Mouse (Mus musculus) G1E (cell line): ENCODE results near the gene Als2. TPM values are rescaled to one million over a fixed set of nuclear protein-coding genes. Genes with fewer than 3 reads are reported as not detected.

Experiments
- ATAC-seq: 2 replicates; pipeline ENCODE4 v1.8.0; 2016; ENCODE audit warnings: mild to moderate bottlenecking; ENCODE audit not compliant: insufficient number of reproducible peaks, poor library complexity, low FRiP score, severe bottlenecking; ENCODE audit errors: extremely low read depth
- DNase-seq: peaks from one replicate; pipeline ENCODE4 v3.0.0; 2012; ENCODE audit warnings: low spot score
- H3K27me3 ChIP-seq: 2 replicates; pipeline ENCODE4 v1.6.1; 2012; ENCODE audit warnings: mild to moderate bottlenecking, low read length, inconsistent platforms; ENCODE audit not compliant: insufficient read depth
- H3K36me3 ChIP-seq: replicated peaks from 2 replicates; pipeline ENCODE3; 2012; ENCODE audit warnings: mild to moderate bottlenecking, inconsistent platforms
- H3K4me1 ChIP-seq: 2 replicates; pipeline ENCODE4 v1.6.1; 2012; ENCODE audit warnings: low read depth, low read length, inconsistent platforms, mixed read lengths; ENCODE audit not compliant: insufficient read depth
- H3K4me3 ChIP-seq: 2 replicates; pipeline ENCODE4 v1.5.1; 2012; ENCODE audit warnings: low read depth, mild to moderate bottlenecking, inconsistent platforms, low read length, moderate library complexity, mixed read lengths
- H3K9me3 ChIP-seq: replicated peaks from 2 replicates; pipeline ENCODE4 v1.6.1; 2012; ENCODE audit warnings: inconsistent platforms
- CTCF ChIP-seq: IDR thresholded peaks from 2 replicates; pipeline ENCODE4 v1.5.1; 2012; ENCODE audit warnings: low read depth, low read length, inconsistent platforms, mixed read lengths
- GATA1 ChIP-seq: IDR thresholded peaks from 2 replicates; pipeline ENCODE4 v1.6.1; 2012; ENCODE audit warnings: borderline replicate concordance, low read length, inconsistent platforms, mixed read lengths
- GATA2 ChIP-seq: IDR thresholded peaks from 2 replicates; pipeline ENCODE4 v1.6.1; 2012; ENCODE audit warnings: low read depth, low read length, inconsistent platforms, borderline replicate concordance
- POLR2AphosphoS5 ChIP-seq: IDR thresholded peaks from 2 replicates; pipeline ENCODE4 v1.6.1; 2012; ENCODE audit warnings: low read depth, low read length, inconsistent platforms; ENCODE audit not compliant: insufficient replicate concordance
- TAL1 ChIP-seq: conservative IDR thresholded peaks from 2 replicates; pipeline ENCODE4 v1.6.1; 2012; ENCODE audit warnings: low read depth, low read length, inconsistent platforms, mixed read lengths
- polyA plus RNA-seq: library from polyadenylated mRNA; stranded (reverse); fragments of >175 nt; gene quantifications from 2 replicates; pipeline ENCODE4 v1.2.3, GENCODE M21; 2012
- total RNA-seq, 2 experiments: library from RNA; stranded (forward) in 1 of 2; stranded (reverse) in 1 of 2; fragments of 200-1000 nt in 1 of 2; fragments of >200 nt in 1 of 2; fragmentation: Nextera tagmentation in 1 of 2; gene quantifications; 2 replicates each; pipeline ENCODE4 v1.2.3; 2014 to 2017

Als2 gene
- total RNA-seq (2014; fragmentation: Nextera tagmentation) (23.0 and 30.3 TPM in 2 replicates), total RNA-seq (2017) (40.0 and 42.6 TPM in 2 replicates), polyA plus RNA-seq (4.0 and 6.9 TPM in 2 replicates)

- no peak for TF ChIP-seq CTCF
- no peak for TF ChIP-seq TAL1
- no peak for TF ChIP-seq POLR2AphosphoS5
- ATAC-seq (peak; percentile 87), DNase-seq (peak; percentile 93)
- Histone ChIP-seq H3K4me1 (peaks cover 29% of the 10 kb centered on the region), H3K36me3 (peaks cover 15% of the 10 kb centered on the region), H3K27me3 (peaks cover 5% of the 10 kb centered on the region; the same call in 1 of the 2 replicates), H3K4me3 (peak within 1 kb of the TSS; percentile 88), H3K9me3 (no peaks in the 10 kb centered on the region)
Observed at GRCm38 (mm10) chr1:59236856-59237441, at the start of gene Als2. Als2 (minus strand) TSS chr1:59237231.

GRCm38 (mm10) chr1:59286316-59286850 lies 49.4 kb upstream of the Als2 start:
- H3K36me3 ChIP-seq, result no peaks in the 10 kb centered on the region
- TF ChIP-seq TAL1 (no peak), CTCF (peak; percentile 70; the same call in 1 of the 2 replicates)
- ATAC-seq, result no peak; the same call in 1 of the 2 replicates
- H3K4me3 ChIP-seq, result no peak overlapping the region
- peaks cover 9% of the 10 kb centered on the region for H3K4me1 ChIP-seq
- DNase-seq, result no peak
- peaks cover 39% of the 10 kb centered on the region for H3K27me3 ChIP-seq
- no peaks in the 10 kb centered on the region for H3K9me3 ChIP-seq

GRCm38 (mm10) chr1:59285880-59286279 lies 48.8 kb upstream of the Als2 start:
- no peaks in the 10 kb centered on the region for H3K9me3 ChIP-seq
- TF ChIP-seq GATA2 (no peak), GATA1 (no peak), POLR2AphosphoS5 (no peak), TAL1 (no peak), CTCF (no peak)
- no peak for ATAC-seq
- no peak overlapping the region for H3K4me3 ChIP-seq
- H3K4me1 ChIP-seq, result peaks cover 9% of the 10 kb centered on the region
- no peak for DNase-seq
- H3K27me3 ChIP-seq, result peaks cover 35% of the 10 kb centered on the region
- H3K36me3 ChIP-seq, result no peaks in the 10 kb centered on the region

GRCm38 (mm10) chr1:59272189-59272588 lies 35.2 kb upstream of the Als2 start:
- Histone ChIP-seq H3K36me3 (no peaks in the 10 kb centered on the region), H3K27me3 (peaks cover 20% of the 10 kb centered on the region), H3K4me3 (no peak overlapping the region), H3K4me1 (peaks cover 5% of the 10 kb centered on the region), H3K9me3 (no peaks in the 10 kb centered on the region)
- TF ChIP-seq CTCF (no peak), GATA2 (no peak), GATA1 (no peak), TAL1 (no peak), POLR2AphosphoS5 (no peak)
- ATAC-seq, result no peak
- DNase-seq, result no peak

GRCm38 (mm10) chr1:59269951-59270689 lies 33.1 kb upstream of the Als2 start:
- Histone ChIP-seq H3K4me3 (no peak overlapping the region), H3K27me3 (peaks cover 12% of the 10 kb centered on the region), H3K4me1 (peaks cover 8% of the 10 kb centered on the region), H3K9me3 (no peaks in the 10 kb centered on the region), H3K36me3 (no peaks in the 10 kb centered on the region)
- TF ChIP-seq CTCF, result no peak
- TF ChIP-seq POLR2AphosphoS5, result no peak
- no peak for TF ChIP-seq TAL1
- no peak for TF ChIP-seq GATA2
- no peak for TF ChIP-seq GATA1
- no peak for ATAC-seq
- no peak for DNase-seq

GRCm38 (mm10) chr1:59269466-59269865 lies 32.4 kb upstream of the Als2 start:
- no peak overlapping the region for H3K4me3 ChIP-seq
- H3K9me3 ChIP-seq, result no peaks in the 10 kb centered on the region
- H3K36me3 ChIP-seq, result no peaks in the 10 kb centered on the region
- H3K4me1 ChIP-seq, result peaks cover 8% of the 10 kb centered on the region
- H3K27me3 ChIP-seq, result peaks cover 6% of the 10 kb centered on the region
- TF ChIP-seq CTCF, result no peak
- no peak for TF ChIP-seq GATA1
- no peak for TF ChIP-seq POLR2AphosphoS5
- TF ChIP-seq GATA2, result no peak
- TF ChIP-seq TAL1, result no peak
- DNase-seq, result no peak
- ATAC-seq, result no peak
